Mouse (Mus musculus): ENCODE data around the gene Hspe1. TPM values are rescaled to one million over a fixed set of nuclear protein-coding genes. Genes with fewer than 3 reads are reported as not detected.
A peak's percentile ranks its signal among the peaks of the same experiment; 100 is the strongest.

Hspe1 gene
- polyA plus RNA-seq, 1 experiment from 2014 or later = 286 TPM

DNA sequence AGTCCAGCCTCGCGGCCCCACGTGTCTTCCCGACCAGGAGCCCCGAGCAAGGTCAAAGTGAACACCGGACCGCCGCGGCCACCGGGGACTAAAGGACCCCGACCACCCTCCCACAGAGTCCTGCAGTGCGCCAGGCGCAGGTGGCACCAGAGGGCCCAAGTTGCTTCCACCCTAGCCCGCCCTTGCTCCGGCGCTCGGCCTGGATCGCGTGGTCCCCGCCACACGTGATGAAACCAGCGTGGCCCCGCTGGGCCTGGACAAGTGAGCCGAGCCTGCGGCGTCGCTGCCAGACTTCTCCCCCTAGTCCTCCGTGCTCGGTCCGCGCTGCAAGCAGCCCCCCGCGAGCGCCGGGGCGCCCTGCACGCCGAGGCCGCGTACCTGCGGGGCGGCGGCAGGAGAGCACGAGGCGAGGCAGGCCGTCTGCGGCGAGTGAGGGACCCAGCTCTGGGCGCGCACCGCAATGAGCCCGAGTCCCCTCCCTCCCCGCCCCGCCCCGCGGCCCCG, 479 bp upstream of the Hspe1 start:
- Histone ChIP-seq H3K36me3 (peaks cover 51% of the 10 kb centered on the region), H3K4me2 (peak overlapping the region; percentile 96), H3K9me3 (no peaks in the 10 kb centered on the region), H3K4me1 (replicated peaks) (peaks cover 51% of the 10 kb centered on the region), H3K4me3 (peak overlapping the region; percentile 76), H3K27ac (replicated peaks) (peak overlapping the region; percentile 93), H3K9ac (peak overlapping the region; percentile 87), H3K27me3 (no peaks in the 10 kb centered on the region)
- under 1% methylated on average over 34 of the region's 57 CpGs for WGBS
- ATAC-seq (ENCODE audit: low read depth) = peak; percentile 88

DNA sequence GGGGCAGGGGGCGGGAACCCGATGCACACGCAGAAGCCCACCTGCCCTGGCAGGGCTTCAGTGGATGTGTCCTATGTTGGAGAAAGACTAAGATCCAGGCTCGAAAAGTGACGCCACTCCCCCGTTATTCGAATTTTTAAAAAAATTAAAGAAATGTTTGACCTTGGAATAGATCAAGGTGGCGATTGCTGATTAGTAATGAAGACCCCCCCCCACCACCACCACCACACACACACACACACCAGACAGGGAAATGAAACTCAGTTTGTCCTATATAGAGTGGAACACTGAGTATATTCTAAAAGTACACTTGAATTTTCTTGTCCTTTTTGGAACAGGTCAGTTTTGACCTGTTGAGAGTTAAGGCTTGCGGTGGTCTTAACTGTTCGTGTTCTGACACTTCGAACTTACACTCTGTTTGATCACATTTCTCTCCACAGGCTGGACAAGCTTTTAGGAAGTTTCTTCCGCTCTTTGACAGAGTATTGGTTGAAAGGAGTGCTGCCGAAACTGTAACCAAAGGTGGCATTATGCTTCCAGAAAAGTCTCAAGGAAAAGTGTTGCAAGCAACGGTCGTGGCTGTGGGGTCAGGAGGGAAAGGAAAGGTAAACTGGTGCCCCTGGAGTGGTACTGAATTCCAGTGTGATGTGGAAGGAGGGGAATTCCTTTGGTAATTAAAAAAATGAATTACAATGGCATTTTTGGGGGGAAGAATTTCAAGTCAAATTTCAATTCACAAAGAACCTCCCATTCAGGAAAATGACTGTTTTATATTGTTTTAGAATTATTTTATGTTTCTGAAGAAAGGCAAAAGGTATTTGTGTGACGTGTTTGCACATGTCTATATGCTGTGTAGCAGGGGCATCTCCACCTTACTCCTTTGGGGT, 922 bp downstream of the Hspe1 start:
- H3K36me3 ChIP-seq = peaks cover 45% of the 10 kb centered on the region
- H3K4me1 ChIP-seq (replicated peaks) = peaks cover 49% of the 10 kb centered on the region
- no peaks in the 10 kb centered on the region for H3K9me3 ChIP-seq
- 7% methylated on average over 16 of the region's 16 CpGs for WGBS
- peak overlapping the region; percentile 76 for H3K4me3 ChIP-seq
- H3K27ac ChIP-seq (replicated peaks) = peak overlapping the region; percentile 93
- H3K4me2 ChIP-seq = peak overlapping the region; percentile 96
- H3K9ac ChIP-seq = peak overlapping the region; percentile 87
- ATAC-seq (ENCODE audit: low read depth) = peak; percentile 2; the same call in 1 of the 2 replicates
- no peaks in the 10 kb centered on the region for H3K27me3 ChIP-seq

DNA sequence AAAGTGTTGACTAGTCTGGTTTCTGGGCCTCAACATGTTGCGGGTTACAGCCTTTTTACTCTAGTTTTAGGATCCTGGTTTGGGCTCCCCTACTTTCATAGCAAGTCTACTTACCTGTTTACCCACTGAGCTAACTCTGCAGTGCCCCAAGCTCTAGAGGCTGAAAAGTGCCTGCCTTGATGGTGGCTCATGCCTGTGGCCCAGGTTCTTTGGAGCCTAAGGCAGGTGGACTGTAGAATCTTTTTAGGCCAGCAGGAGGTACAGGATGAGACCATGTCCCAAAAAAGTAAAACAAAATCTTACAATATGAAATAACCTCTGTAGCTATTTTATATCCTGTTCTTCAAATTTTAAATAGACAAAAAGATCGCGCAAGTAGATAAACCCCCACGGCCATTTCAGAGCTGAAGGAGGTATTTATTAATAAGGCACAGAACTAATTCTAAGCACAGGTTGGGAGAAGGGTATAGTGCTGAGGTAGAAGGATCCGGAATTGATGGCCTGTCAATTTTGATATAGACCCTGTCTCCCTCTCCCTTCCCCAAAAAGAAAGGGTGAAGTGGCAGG, 1.6 kb downstream of the Hspe1 start:
- peak overlapping the region; percentile 87 for H3K9ac ChIP-seq

DNA sequence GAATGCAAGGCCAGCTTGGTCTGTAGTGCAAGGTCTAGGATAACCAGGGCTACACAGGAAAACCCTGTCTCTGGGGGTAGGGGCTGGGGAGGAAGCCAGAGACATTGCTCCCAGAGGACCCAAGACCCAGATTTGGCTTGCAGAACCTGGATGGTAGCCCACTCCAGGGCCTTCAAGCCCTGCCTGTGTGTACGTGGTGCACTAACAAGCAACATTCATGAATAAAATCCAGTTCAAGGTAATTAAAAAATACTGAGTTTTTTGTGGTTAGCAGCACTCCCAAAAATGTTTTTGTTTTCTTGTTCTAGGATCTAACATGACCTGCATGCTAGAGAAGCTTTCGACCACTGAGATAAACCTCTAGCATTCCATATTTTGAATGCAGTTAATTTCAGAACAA, 4.1 kb downstream of the Hspe1 start:
- ATAC-seq (ENCODE audit: low read depth) = no peak
- 91% methylated on average over 2 of the region's 2 CpGs for WGBS
- peaks cover 29% of the 10 kb centered on the region for H3K36me3 ChIP-seq
- H3K4me2 ChIP-seq = no peak overlapping the region
- H3K27ac ChIP-seq (replicated peaks) = no peak overlapping the region
- no peak overlapping the region for H3K4me3 ChIP-seq
- peaks cover 18% of the 10 kb centered on the region for H3K4me1 ChIP-seq (replicated peaks)
- no peaks in the 10 kb centered on the region for H3K9me3 ChIP-seq
- H3K27me3 ChIP-seq = no peaks in the 10 kb centered on the region
- H3K9ac ChIP-seq = no peak overlapping the region

More for the DNA sequence above, 1.6 kb downstream of the Hspe1 start:
- Histone ChIP-seq H3K4me1 (replicated peaks) (peaks cover 43% of the 10 kb centered on the region), H3K27me3 (no peaks in the 10 kb centered on the region), H3K4me3 (peak overlapping the region; percentile 76), H3K36me3 (peaks cover 41% of the 10 kb centered on the region), H3K4me2 (peak overlapping the region; percentile 96), H3K27ac (replicated peaks) (no peak overlapping the region), H3K9me3 (no peaks in the 10 kb centered on the region)
- ATAC-seq (ENCODE audit: low read depth) = no peak
- 90% methylated on average over 5 of the region's 5 CpGs for WGBS

DNA sequence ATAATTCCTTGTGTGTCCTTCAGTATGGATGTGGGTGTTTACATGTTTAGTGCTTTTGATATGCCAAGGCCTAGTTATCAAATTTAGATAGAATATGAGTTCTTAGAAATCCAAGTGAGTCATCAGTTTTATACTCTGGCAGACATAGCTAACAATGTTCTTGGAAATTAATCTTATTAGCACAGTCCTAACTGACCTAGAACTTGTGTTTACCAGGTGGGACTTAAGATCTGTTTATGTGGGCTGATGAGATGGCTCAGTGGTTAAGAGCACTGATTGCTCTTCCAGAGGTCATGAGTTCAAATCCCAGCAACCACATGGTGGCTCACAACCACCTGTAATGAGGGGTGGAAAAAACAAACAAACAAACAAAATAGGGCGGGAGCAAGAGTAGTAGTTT, 4.5 kb downstream of the Hspe1 start:
- 82% methylated on average over 1 of the region's 1 CpGs for WGBS
- Histone ChIP-seq H3K36me3 (peaks cover 29% of the 10 kb centered on the region), H3K27me3 (no peaks in the 10 kb centered on the region), H3K9me3 (no peaks in the 10 kb centered on the region), H3K9ac (no peak overlapping the region), H3K4me3 (no peak overlapping the region), H3K4me1 (replicated peaks) (peaks cover 17% of the 10 kb centered on the region), H3K27ac (replicated peaks) (no peak overlapping the region), H3K4me2 (no peak overlapping the region)
- ATAC-seq (ENCODE audit: low read depth) = no peak

DNA sequence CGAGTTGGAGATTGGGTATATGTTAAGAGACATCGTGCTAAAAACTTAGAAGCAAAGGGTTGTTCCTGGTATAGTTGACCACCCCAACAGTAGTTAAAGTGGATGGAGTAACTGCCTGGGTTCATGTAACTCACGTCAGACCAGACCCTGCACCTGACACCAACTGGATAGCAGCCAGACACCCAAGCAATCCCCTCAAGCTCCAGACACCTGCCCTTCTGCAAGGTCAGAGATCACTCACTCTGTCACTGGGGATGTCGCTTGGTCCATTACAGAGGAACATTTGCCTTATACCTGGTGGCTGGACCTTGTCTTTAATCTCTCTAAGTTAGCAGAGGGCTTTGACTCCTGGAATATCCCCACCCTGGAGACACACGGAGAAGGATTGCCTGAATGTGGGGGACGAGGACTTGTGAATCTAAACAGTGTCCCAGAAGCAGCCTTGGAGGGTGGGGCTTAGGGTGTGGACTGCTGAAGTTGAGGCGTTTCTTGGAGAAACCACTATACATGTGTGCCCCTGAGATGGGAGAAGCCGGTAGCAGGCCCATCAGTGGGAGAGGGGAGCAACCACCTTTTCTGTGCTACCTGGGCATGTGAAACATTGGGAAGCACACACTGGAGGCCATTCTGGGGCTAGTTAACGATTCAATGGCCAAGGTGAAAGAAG, 19.1 kb downstream of the Hspe1 start:
- whole genome bisulfite sequencing = 87% methylated on average over 9 of the region's 9 CpGs
- no peak for ATAC-seq (ENCODE audit: low read depth)

DNA sequence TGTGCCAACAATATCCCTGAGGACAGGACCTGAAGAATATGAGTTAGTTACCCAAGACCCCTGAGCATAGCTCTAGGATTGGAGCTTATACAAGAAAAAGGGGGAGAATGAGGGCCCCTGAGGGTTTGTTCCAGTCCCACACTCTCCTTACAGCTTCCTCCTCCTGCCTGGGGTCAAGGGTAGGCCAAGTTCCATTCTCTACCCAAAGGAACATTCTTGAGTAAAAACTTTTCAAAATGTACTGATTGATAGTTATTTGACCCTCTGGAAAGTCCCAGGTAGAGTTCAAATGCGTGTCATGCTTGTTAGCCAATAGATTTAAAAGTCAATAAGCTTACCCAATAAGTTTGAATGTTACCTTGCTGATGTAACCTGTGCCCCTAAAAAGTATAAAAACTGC, 19.7 kb downstream of the Hspe1 start:
- ATAC-seq (ENCODE audit: low read depth) = no peak
- Histone ChIP-seq H3K27me3 (no peaks in the 10 kb centered on the region), H3K4me3 (no peak overlapping the region), H3K36me3 (no peaks in the 10 kb centered on the region), H3K9me3 (0 out of 2 replicates have a peak, but pooled peaks cover 5% of the 10 kb centered on the region), H3K4me2 (no peak overlapping the region), H3K27ac (replicated peaks) (no peak overlapping the region), H3K4me1 (replicated peaks) (no peaks in the 10 kb centered on the region), H3K9ac (no peak overlapping the region)
- 85% methylated on average over 1 of the region's 1 CpGs for WGBS

More for the DNA sequence above, 19.1 kb downstream of the Hspe1 start:
- H3K4me1 ChIP-seq (replicated peaks) = no peaks in the 10 kb centered on the region
- 0 out of 2 replicates have a peak, but pooled peaks cover 5% of the 10 kb centered on the region for H3K9me3 ChIP-seq
- no peaks in the 10 kb centered on the region for H3K36me3 ChIP-seq
- H3K4me3 ChIP-seq = no peak overlapping the region
- H3K4me2 ChIP-seq = no peak overlapping the region
- no peak overlapping the region for H3K27ac ChIP-seq (replicated peaks)
- H3K9ac ChIP-seq = no peak overlapping the region
- H3K27me3 ChIP-seq = no peaks in the 10 kb centered on the region

DNA sequence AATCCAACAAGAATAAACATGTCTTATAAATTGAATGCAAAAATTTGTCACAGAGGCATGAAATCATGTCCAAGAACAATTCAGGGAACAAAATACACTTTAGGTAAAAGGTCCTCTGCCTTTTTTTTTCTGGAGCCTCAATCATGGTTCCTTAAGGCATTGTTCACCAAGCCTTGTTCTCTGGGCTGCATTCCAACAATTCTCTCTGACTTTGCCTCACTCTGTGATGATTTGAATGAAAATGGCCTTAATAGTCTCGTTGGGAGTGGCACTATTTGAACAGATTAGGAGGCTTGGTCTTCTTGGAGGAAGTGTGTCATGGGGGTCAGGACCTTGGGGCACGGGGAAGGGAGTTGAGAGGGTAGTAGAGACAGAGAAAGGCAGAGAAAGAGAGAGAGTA, 20.5 kb downstream of the Hspe1 start:
- ATAC-seq (ENCODE audit: low read depth) = no peak
- Histone ChIP-seq H3K27ac (replicated peaks) (no peak overlapping the region), H3K9ac (no peak overlapping the region), H3K27me3 (no peaks in the 10 kb centered on the region), H3K9me3 (0 out of 2 replicates have a peak, but pooled peaks cover 5% of the 10 kb centered on the region), H3K4me2 (no peak overlapping the region), H3K4me1 (replicated peaks) (no peaks in the 10 kb centered on the region), H3K4me3 (no peak overlapping the region), H3K36me3 (no peaks in the 10 kb centered on the region)
- WGBS = 33% methylated on average over 2 of the region's 2 CpGs

DNA sequence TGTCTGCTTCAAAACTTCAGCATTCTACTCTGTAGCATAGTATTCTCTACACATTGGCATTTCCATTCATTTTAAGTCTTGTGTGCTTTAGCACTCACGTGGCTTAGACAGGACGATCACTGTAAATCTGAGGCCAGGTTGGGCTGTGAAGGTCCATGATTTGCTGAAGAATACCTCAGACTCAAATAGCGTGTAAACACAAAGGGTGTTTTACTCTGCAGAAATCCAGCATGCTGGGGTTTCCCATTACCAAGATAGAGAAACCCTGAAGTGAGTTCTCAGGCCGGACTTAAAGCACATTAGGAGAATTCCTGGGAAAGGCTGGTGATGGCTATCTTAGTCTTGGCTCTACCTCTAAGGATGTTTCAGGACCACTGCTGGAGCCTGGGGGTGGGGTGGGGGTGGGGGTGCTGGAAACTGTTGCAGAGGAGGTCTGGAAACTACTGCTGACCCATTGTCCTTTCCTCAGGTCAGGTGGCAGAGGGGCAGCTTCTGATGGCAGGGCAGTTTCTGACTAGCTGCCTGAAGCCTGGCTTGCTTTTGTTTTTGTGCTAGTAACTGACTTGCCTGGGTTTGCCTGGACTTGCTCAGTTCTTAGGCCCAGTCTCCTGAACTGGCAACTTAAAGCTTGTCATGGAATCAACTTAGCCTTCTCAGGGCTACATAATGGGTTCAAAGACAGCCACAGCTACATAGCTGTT, 21.3 kb downstream of the Hspe1 start:
- no peaks in the 10 kb centered on the region for H3K4me1 ChIP-seq (replicated peaks)
- H3K9me3 ChIP-seq = 0 out of 2 replicates have a peak, but pooled peaks cover 5% of the 10 kb centered on the region
- H3K4me2 ChIP-seq = no peak overlapping the region
- no peak overlapping the region for H3K4me3 ChIP-seq
- H3K27me3 ChIP-seq = no peaks in the 10 kb centered on the region
- WGBS = 91% methylated on average over 4 of the region's 4 CpGs
- H3K36me3 ChIP-seq = no peaks in the 10 kb centered on the region
- no peak for ATAC-seq (ENCODE audit: low read depth)
- no peak overlapping the region for H3K9ac ChIP-seq
- H3K27ac ChIP-seq (replicated peaks) = no peak overlapping the region

DNA sequence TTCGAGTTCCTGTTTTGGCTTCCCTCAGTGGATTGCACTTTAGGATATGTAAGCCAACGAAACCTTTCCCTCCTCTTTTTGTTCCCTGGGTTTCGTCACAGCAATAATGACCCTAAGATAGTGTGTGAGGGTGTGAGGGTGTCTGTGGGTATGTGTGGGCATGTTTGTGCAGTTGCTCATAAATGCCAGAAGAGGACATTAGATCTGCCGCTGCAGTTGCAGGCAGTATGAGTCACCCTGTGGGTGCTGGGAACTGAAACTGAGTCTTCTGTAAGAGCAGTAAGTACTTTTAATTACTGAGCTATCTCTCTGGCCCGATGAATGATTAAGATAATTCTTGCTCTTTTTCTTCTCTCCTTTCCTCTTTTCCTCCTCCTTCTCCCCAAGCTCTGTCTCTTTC, 35.1 kb downstream of the Hspe1 start:
- Histone ChIP-seq H3K4me3 (no peak overlapping the region), H3K4me2 (no peak overlapping the region), H3K9me3 (no peaks in the 10 kb centered on the region), H3K36me3 (no peaks in the 10 kb centered on the region), H3K9ac (no peak overlapping the region), H3K4me1 (replicated peaks) (no peaks in the 10 kb centered on the region), H3K27me3 (no peaks in the 10 kb centered on the region), H3K27ac (replicated peaks) (no peak overlapping the region)
- WGBS = 90% methylated on average over 5 of the region's 5 CpGs
- no peak for ATAC-seq (ENCODE audit: low read depth)

DNA sequence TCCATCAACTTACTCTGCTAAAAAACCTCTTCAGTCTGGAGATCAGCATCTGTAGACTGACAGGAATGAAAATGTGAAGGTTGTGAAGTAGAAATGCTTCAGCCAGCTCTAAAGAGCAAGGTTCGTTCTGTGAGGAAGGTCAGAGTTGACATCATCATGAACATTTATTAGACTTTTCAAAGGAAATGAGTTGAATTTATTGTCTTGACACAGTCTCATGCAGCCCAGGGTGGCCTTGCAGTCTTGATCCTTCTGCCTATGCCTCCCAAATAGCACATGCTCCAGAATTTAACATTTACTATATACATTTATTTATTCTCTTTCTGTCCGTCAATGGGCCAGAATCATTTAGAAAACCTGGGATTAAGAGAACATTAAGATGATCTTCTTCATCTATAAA, 35.6 kb downstream of the Hspe1 start:
- H3K27ac ChIP-seq (replicated peaks) = no peak overlapping the region
- no peak overlapping the region for H3K9ac ChIP-seq
- no peak overlapping the region for H3K4me3 ChIP-seq
- 92% methylated on average over 2 of the region's 2 CpGs for WGBS
- H3K4me1 ChIP-seq (replicated peaks) = no peaks in the 10 kb centered on the region
- H3K9me3 ChIP-seq = no peaks in the 10 kb centered on the region
- no peak for ATAC-seq (ENCODE audit: low read depth)
- H3K27me3 ChIP-seq = no peaks in the 10 kb centered on the region
- H3K4me2 ChIP-seq = no peak overlapping the region
- H3K36me3 ChIP-seq = no peaks in the 10 kb centered on the region

All from neural tube, embryonic 13.5 days (tissue).